Comparison of ENCODE assay signal across 12 mouse cellular contexts in the genomic region with DNA sequence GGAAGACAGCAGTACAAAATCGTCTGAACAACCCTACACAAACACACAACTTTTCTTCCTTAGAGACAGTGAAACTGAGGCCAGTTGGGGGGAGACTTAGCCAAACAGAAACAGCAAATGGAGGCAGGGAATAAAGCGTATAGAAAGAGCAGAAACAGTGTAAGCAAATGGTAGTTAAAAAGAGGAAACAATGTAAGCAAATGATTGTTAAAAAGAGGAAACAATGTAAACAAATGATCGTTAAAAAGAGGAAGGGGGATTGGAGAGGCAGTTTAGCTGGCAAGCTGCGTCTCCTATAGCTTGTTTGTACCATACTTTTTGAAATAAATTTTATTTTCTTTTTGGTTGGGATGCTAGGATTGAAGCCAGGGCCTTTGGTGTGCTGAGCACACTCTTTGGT. TPM values are rescaled to one million over a fixed set of nuclear protein-coding genes. Genes with fewer than 3 reads are reported as not detected.
A peak's percentile ranks its signal among the peaks of the same experiment; 100 is the strongest.
DNase-seq lines count a peak whose midpoint lies in the region; ATAC-seq and TF ChIP-seq lines count a peak whose summit lies in the region.
"Had no signal": no experiment of that assay in that cellular context is flagged by ENCODE, and none has a peak within 500 bp of the region (broad histone marks: within the 10 kb centered on the region; RNA-seq: fewer than 3 reads in every experiment).

No protein-coding gene starts in this region.

- ATAC-seq in intestine, embryonic 16.5 days: no peak
- ATAC-seq in intestine, postnatal 0 days: no peak
- ATAC-seq in embryonic facial prominence, embryonic 15.5 days (ENCODE audit: insufficient number of reproducible peaks, low FRiP score, low TSS enrichment, low read depth): no peak
- ATAC-seq: midbrain, embryonic 13.5 days had no signal

- no peaks in the 10 kb centered on the region for H3K9me3 ChIP-seq in intestine, embryonic 16.5 days (ENCODE audit: control insufficient read depth, low read length)
- H3K9me3 ChIP-seq in intestine, postnatal 0 days (ENCODE audit: control insufficient read depth): no peaks in the 10 kb centered on the region
- no peaks in the 10 kb centered on the region for H3K9me3 ChIP-seq in embryonic facial prominence, embryonic 15.5 days (replicated peaks)
- H3K9me3 ChIP-seq: midbrain, embryonic 13.5 days had no signal

- H3K4me1 ChIP-seq in intestine, embryonic 16.5 days (ENCODE audit: control insufficient read depth, insufficient read depth, low read length): peaks cover 3% of the 10 kb centered on the region; the same call in 1 of the 2 replicates
- H3K4me1 ChIP-seq in intestine, postnatal 0 days (replicated peaks; ENCODE audit: control insufficient read depth, insufficient read depth, low read length): no peaks in the 10 kb centered on the region
- H3K4me1 ChIP-seq in bone marrow macrophage, adult 2 months (ENCODE audit: control insufficient read depth, insufficient read depth, low read length): peaks cover 45% of the 10 kb centered on the region
- H3K4me1 ChIP-seq in embryonic facial prominence, embryonic 15.5 days: peaks cover 37% of the 10 kb centered on the region

- no peak for TF ChIP-seq POLR2A in bone marrow macrophage, adult 2 months (IDR thresholded peaks at IDR 0.05; ENCODE audit: borderline replicate concordance, low read depth, low read length)

- DNase-seq in splenic B cell, adult 2 months (ENCODE audit: low read depth, low spot score): peak; percentile 1
- no peak for DNase-seq in natural killer cell, adult 2 months (ENCODE audit: low spot score in 2 of 2)
- DNase-seq in ovary, postnatal 36 days (ENCODE audit: low spot score): no peak
- DNase-seq: cerebellum, adult 9-10 months; kidney, adult 8-10 months; lung, adult 18-20 months had no signal

- 39% methylated on average over 4 of the region's 4 CpGs for WGBS in intestine, embryonic 16.5 days
- WGBS in intestine, postnatal 0 days: 35% methylated on average over 4 of the region's 4 CpGs
- 51% methylated on average over 4 of the region's 4 CpGs for WGBS in embryonic facial prominence, embryonic 15.5 days

- no peaks in the 10 kb centered on the region for H3K36me3 ChIP-seq in intestine, embryonic 16.5 days (ENCODE audit: control insufficient read depth, insufficient read depth, low read length)
- H3K36me3 ChIP-seq in intestine, postnatal 0 days (ENCODE audit: control insufficient read depth, insufficient read depth): no peaks in the 10 kb centered on the region
- no peaks in the 10 kb centered on the region for H3K36me3 ChIP-seq in embryonic facial prominence, embryonic 15.5 days
- no peaks in the 10 kb centered on the region for H3K36me3 ChIP-seq in splenic B cell, adult 2 months (ENCODE audit: control insufficient read depth, insufficient read depth, low read length, poor library complexity, severe bottlenecking)
- H3K36me3 ChIP-seq: midbrain, embryonic 13.5 days had no signal

- H3K27me3 ChIP-seq in intestine, embryonic 16.5 days (replicated peaks; ENCODE audit: control insufficient read depth, insufficient read depth, low read length): no peaks in the 10 kb centered on the region
- no peaks in the 10 kb centered on the region for H3K27me3 ChIP-seq in intestine, postnatal 0 days (replicated peaks; ENCODE audit: control insufficient read depth, insufficient read depth, low read length)
- no peaks in the 10 kb centered on the region for H3K27me3 ChIP-seq in embryonic facial prominence, embryonic 15.5 days
- H3K27me3 ChIP-seq in splenic B cell, adult 2 months (ENCODE audit: control insufficient read depth, insufficient read depth, low read length, poor library complexity, severe bottlenecking): no peaks in the 10 kb centered on the region
- H3K27me3 ChIP-seq: midbrain, embryonic 13.5 days had no signal

- TF ChIP-seq CTCF in intestine, postnatal 0 days (IDR thresholded peaks at IDR 0.05; ENCODE audit: low read depth): no peak
- TF ChIP-seq CTCF in bone marrow macrophage, adult 2 months (IDR thresholded peaks at IDR 0.05; ENCODE audit: low read depth, low read length): no peak

- H3K4me2 ChIP-seq in intestine, embryonic 16.5 days (ENCODE audit: low read depth, low read length): no peak overlapping the region
- H3K4me2 ChIP-seq in intestine, postnatal 0 days (replicated peaks; ENCODE audit: low read depth): no peak overlapping the region
- peak overlapping the region; percentile 1; the same call in 1 of the 2 replicates for H3K4me2 ChIP-seq in embryonic facial prominence, embryonic 15.5 days (replicated peaks)
- H3K4me2 ChIP-seq: hindbrain, embryonic 14.5 days; midbrain, embryonic 13.5 days had no signal

- H3K9ac ChIP-seq in intestine, embryonic 16.5 days (ENCODE audit: low read depth, low read length): no peak overlapping the region
- H3K9ac ChIP-seq in intestine, postnatal 0 days (ENCODE audit: low read depth, low read length): no peak overlapping the region
- H3K9ac ChIP-seq in embryonic facial prominence, embryonic 15.5 days: no peak overlapping the region
- H3K9ac ChIP-seq: hindbrain, embryonic 14.5 days; midbrain, embryonic 13.5 days had no signal

- no peak overlapping the region for H3K4me3 ChIP-seq in intestine, embryonic 16.5 days (ENCODE audit: low read length)
- no peak overlapping the region for H3K4me3 ChIP-seq in intestine, postnatal 0 days (ENCODE audit: low read depth, low read length)
- no peak overlapping the region; the same call in 1 of the 2 replicates for H3K4me3 ChIP-seq in bone marrow macrophage, adult 2 months (ENCODE audit: insufficient read depth, low read length)
- no peak overlapping the region for H3K4me3 ChIP-seq in embryonic facial prominence, embryonic 15.5 days (replicated peaks)
- H3K4me3 ChIP-seq: midbrain, embryonic 13.5 days had no signal

- 0 out of 2 replicates have a peak overlapping the region, but pooled peaks have one; percentile 15 for H3K27ac ChIP-seq in intestine, embryonic 16.5 days (ENCODE audit: low read length)
- H3K27ac ChIP-seq in intestine, postnatal 0 days (ENCODE audit: low read depth, low read length): no peak overlapping the region
- peak overlapping the region; percentile 82 for H3K27ac ChIP-seq in bone marrow macrophage, adult 2 months (ENCODE audit: insufficient read depth, low read depth, low read length)
- H3K27ac ChIP-seq in embryonic facial prominence, embryonic 15.5 days (replicated peaks): peak overlapping the region; percentile 94
- H3K27ac ChIP-seq: hindbrain, embryonic 14.5 days; midbrain, embryonic 13.5 days had no signal

RNA-seq across cellular contexts. Expression of a gene that starts 45.2 kb away (rescaled TPM):
- 208 and 225 TPM in 2 replicates for polyA plus RNA-seq in intestine, embryonic 16.5 days (2015; fragmentation: Nextera tagmentation; extraction: Ambion mirVana)
- 125 and 139 TPM in 2 replicates for polyA plus RNA-seq in intestine, postnatal 0 days (2015; fragmentation: Nextera tagmentation; extraction: Ambion mirVana)
- polyA plus RNA-seq in bone marrow macrophage, adult 2 months (2012; ENCODE audit: insufficient read depth, insufficient read length, missing spikeins): 3.6 and 3.8 TPM in 2 replicates
- 725 and 741 TPM in 2 replicates for polyA plus RNA-seq in embryonic facial prominence, embryonic 15.5 days (2015; fragmentation: Nextera tagmentation; extraction: Ambion mirVana)

Comparison
In these comparisons a context has a peak if more than half of its experiments do, and no peak if none do; other contexts are left out.
1. RNA of a gene that starts 45.2 kb away (polyA plus RNA-seq): 725 to 741 TPM in embryonic facial prominence, embryonic 15.5 days, 208 to 225 TPM in intestine, embryonic 16.5 days and 125 to 139 TPM in intestine, postnatal 0 days; 3.6 to 3.8 TPM in bone marrow macrophage, adult 2 months; every median in the first group is over 10 times any median in the second.